Mouse (Mus musculus) urinary bladder, adult 2 months (tissue): Measurements from ENCODE around the gene Naa40. TPM values are rescaled to one million over a fixed set of nuclear protein-coding genes. Genes with fewer than 3 reads are reported as not detected.

ENCODE experiments used
- DNase-seq: peaks from one replicate; pipeline ENCODE4 v3.0.0; 2022; ENCODE audit warnings: low spot score
- polyA plus RNA-seq: library from polyadenylated mRNA; depleted of rRNA; stranded (reverse); fragments of >200 nt; gene quantifications from 2 replicates; pipeline ENCODE4 v1.2.3, GENCODE M21; 2012; rRNA removed

The Naa40 gene
- polyA plus RNA-seq, 1 experiment, result 27.6 TPM

GRCm38 (mm10) chr19:7181496-7181895, 59.5 kb downstream of the Naa40 start:
- DNase-seq, result no peak

- no peak for DNase-seq
Measured at GRCm38 (mm10) chr19:7180756-7181405, 60.1 kb downstream of the Naa40 start.

- no peak for DNase-seq
Measured at GRCm38 (mm10) chr19:7178841-7179452, 62.0 kb downstream of the Naa40 start.

GRCm38 (mm10) chr19:7177804-7178511, 63.0 kb downstream of the Naa40 start:
- no peak for DNase-seq

GRCm38 (mm10) chr19:7176041-7176696, 64.8 kb downstream of the Naa40 start:
- no peak for DNase-seq

Other genes with a start within 250 kb of the Naa40 start
- gene Dnajc4, start 248.6 kb downstream of the Naa40 start, polyA plus RNA-seq, result 61.7 and 65.2 TPM in 2 replicates
- gene Nudt22, start 245.1 kb downstream of the Naa40 start, polyA plus RNA-seq, result 32.6 and 37.4 TPM in 2 replicates
- 22.9 and 28.4 TPM in 2 replicates for gene Trpt1, start 245.1 kb downstream of the Naa40 start, polyA plus RNA-seq
- 13.9 and 15.7 TPM in 2 replicates for gene Fermt3, start 221.7 kb downstream of the Naa40 start, polyA plus RNA-seq
- gene Stip1, start 201.2 kb downstream of the Naa40 start, polyA plus RNA-seq, result 82.9 and 85.9 TPM in 2 replicates
- gene Macrod1, start 184.4 kb downstream of the Naa40 start, polyA plus RNA-seq, result 23.7 and 26.2 TPM in 2 replicates
- gene Flrt1, start 135.5 kb downstream of the Naa40 start, polyA plus RNA-seq, result 0.37 and 0.66 TPM in 2 replicates
- 91.0 and 97.6 TPM in 2 replicates for gene Otub1, start 34.9 kb downstream of the Naa40 start, polyA plus RNA-seq
- 508 and 528 TPM in 2 replicates for gene Cox8a, start 23.6 kb downstream of the Naa40 start, polyA plus RNA-seq
- gene Rcor2, start 26.1 kb upstream of the Naa40 start, polyA plus RNA-seq, result 10.2 and 10.4 TPM in 2 replicates
- 75.2 and 100 TPM in 2 replicates for gene Mark2, start 100.7 kb upstream of the Naa40 start, polyA plus RNA-seq
- gene Spindoc, start 141.8 kb upstream of the Naa40 start, polyA plus RNA-seq, result 18.8 and 21.0 TPM in 2 replicates
- 26.9 and 34.5 TPM in 2 replicates for gene 2700081O15Rik, start 176.4 kb upstream of the Naa40 start, polyA plus RNA-seq
- 120 and 126 TPM in 2 replicates for gene Rtn3, start 242.1 kb upstream of the Naa40 start, polyA plus RNA-seq